Mouse (Mus musculus): Measurements from ENCODE around the gene Barhl2. TPM values are rescaled to one million over a fixed set of nuclear protein-coding genes. Genes with fewer than 3 reads are reported as not detected.

The Barhl2 gene
- total RNA-seq, 4 experiments from 2014 or later = not detected

DNA sequence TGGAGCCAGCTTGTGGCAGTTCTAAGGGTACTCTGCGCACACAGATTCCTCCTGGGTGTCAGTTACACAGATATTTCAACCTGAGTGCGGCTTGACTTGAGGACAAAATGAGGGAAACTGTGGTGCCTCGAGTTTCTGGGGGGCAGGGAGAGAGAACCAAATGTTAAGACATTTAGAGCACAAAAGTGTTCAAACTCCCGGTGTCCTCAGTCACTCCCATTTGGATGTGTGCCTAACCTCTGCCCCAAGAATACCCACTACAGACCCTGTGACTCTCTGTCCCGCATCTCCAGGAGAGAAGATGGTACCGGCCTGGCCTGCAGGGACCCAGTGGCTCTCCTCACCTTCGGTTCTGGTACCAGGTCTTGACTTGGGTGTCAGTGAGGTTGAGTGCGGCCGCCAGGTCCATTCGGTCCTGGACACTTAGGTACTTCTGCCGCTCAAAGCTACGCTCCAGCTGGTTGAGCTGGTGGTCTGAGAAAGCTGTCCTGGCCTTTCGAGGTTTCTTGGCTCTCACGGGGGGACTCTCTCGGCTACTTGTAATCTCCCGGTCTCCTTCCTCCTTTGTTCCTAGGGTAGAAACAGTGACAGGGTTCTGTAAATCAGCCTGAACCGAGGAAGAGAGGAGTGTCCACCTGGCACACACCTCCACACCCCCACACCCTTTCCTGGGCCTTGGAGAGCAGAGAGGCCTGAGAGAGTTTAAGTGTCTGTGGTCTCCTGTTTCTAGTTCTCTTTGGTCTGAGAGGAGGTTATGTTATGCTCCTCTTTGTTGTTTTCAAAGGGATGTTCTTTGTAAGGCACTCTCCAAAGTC lies 2.7 kb downstream of the Barhl2 start:
- DNase-seq (ENCODE audit: low spot score) = no peak

- DNase-seq (ENCODE audit: low spot score) = no peak
These were observed 3.4 kb downstream of the Barhl2 start for GRCm38 (mm10) chr5:106454411-106455105.

DNA sequence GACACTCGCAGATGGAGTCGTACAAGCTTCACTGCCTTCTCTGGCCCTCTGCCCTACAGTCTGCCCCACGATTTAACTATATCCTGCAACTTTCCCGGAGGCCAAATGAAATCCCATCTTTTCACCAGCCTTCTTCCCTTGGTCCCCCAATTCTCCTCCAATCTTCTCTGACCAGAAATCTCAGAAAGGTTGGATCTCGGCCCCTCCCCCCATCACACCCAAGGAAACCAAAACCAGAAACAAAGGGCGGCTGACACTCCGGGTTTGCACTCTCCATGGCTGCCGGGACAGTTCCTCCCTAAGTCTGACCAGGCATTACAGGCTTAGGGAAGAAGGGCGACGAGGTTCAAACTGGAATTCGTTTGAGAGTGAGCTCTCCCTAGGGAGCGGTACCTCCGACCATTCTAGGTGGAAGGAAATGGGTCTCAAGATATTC lies 4.1 kb downstream of the Barhl2 start:
- no peak for DNase-seq (ENCODE audit: low spot score)

GRCm38 (mm10) chr5:106453181-106453885 lies 4.6 kb downstream of the Barhl2 start:
- no peak for DNase-seq (ENCODE audit: low spot score)

GRCm38 (mm10) chr5:106452686-106453085 lies 5.3 kb downstream of the Barhl2 start:
- DNase-seq (ENCODE audit: low spot score) = no peak

GRCm38 (mm10) chr5:106451681-106452440 lies 6.1 kb downstream of the Barhl2 start:
- DNase-seq (ENCODE audit: low spot score) = no peak

DNA sequence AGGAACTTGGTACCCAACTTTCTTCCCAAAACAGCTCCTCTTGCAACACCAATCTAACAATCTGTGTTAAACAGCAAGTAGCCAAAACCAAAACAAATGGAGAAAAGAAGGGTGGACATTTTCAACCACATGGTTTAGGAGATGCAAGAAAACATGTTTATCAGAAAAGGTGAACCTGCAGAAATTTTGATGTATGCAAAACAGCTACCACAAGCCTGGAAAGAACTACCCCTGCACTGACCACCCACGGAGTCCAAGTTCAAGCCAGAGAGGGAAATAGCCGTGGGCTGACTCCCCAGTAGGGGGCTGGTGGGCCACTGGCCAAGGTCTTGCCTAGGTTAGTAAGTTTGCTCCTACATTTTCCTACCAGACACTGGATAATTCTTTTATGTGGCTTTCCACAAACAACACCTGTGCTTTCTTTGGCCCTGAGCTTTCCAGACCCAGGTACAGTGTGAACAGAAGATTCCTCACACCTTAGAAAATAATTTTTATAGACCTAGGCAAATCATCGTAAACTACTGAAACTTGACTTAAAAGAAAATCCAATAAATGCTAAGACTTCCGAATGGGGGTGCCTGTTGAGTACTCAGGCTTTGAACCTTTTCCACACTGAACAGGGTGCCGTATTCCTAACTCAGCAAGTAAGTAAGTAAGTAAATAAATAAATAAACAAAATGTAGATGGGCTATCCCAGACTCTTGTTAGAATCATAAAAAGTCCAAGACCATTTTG lies 7.4 kb downstream of the Barhl2 start:
- no peak for DNase-seq (ENCODE audit: low spot score)

DNA sequence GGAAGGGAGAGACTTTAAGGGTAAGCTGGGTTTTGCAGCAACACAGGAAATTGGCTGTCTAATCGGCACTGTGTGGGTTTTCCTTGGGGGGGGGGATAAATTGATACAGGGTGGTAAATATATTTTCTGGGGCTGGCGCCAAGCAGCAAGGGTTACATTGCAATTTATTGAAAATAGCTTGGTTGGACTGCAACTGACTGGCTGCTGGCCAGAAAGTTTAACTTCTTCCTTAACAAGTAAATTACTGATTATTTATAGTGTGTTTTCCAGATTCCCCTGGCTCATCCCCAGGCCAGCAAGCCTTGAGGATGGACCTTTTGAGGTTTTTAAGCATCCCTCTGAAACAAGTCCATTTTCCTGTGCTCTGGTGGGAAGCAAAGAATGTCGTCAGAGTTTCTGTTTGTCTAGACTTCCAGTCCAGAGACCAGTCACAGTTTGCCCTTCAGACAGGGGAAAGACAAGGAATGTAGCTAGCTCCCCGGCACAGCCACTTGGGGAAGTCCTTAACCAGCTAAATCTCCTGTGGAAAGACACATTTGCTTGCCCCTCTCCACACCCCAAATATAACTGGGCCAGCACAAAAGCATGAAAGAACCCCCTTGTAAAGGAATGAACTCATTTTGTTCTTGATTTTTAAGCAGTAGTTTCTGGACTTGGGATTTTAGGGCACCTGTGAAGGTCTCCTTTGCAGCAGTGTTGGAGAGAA lies 8.1 kb downstream of the Barhl2 start:
- DNase-seq (ENCODE audit: low spot score) = no peak

DNA sequence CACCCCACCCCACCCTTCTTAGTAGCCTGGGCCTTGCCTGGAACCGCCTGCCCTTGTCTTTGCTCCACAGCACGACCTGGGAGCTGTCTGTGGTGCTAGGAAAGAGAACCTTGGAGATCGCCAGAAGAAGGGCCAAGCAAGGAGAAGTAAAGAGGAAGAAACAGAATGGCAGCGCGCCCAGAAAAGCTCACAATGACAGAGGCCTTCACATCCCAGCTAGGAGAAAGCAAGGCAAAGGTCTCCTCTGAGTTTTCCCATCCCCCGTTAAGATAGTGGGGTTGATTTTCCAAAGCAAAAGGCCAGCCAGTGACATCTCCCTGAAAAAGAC lies 9.2 kb downstream of the Barhl2 start:
- no peak for DNase-seq (ENCODE audit: low spot score)

DNA sequence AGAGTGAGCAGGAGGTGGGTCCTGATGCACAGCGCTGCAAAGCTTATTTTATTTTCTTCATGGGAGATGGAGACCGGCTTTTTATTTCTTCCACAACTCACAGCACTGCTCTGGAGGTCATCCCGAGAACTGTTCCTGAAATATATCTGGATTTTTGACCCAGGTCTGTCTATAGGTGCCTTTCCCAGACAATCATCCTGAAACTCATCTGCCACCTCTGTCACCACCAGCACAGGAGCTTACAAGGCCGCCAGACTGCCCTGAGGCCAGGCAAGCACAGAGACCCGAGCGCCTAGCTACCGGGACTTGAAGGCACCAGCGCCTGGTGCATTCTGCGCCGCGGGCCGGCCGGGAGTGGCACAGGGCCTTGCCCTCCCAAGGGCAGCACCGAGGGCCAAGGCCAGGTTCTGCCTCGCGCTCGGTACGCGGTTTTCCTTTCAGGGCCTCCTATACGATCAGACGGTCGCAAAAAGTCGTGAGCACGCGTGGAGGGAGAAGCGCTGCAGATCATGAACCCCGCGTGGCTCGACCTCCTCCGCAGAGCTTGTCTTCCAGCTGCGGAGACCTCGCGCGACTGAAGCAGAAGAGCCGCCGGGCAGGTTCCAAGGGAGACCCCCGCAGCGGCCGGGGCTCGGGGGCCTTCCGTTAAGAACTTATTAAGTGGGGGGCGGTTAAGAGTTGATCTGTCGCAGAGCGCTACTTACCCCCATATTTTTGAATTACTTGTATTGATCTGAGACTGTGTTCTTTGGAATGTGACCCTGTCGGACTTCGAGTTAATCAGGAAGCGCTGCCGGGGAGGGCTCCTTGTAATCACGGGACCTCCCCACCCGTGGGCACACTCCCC lies 9.8 kb downstream of the Barhl2 start:
- DNase-seq (ENCODE audit: low spot score) = no peak

DNA sequence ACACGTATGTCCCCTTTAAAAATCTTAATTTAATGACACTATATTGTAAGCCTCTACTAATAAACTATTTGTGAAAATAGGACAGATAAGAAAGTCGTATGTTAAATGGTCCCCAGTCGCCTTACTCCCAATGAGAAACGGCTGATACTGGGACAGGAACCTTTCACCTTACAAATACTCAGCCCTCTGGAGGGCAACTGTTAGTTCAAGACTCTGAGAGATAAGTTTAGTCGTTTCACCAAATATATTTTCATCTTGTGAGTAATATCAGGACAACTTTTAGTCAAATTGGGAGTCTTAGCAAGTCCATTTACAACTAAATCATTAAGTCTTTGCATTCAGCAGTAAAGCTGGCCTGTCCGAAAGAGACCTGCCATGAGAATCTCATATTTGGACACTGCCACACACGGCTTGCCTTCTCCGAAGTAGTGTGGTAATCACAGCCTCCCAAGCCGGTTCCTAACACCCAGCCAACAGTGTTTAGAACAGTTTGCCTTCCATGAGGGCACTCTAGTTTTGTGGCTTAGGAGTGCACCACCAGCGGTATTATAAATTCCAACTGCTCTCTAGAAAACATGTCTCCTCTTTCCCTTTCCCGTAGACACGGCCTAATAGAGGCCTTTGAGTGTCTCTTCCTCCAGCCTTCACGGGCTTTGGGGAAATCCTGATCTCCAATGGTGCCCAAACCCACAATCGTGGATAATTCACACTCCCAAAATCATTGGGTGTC lies 10.7 kb downstream of the Barhl2 start:
- no peak for DNase-seq (ENCODE audit: low spot score)

DNA sequence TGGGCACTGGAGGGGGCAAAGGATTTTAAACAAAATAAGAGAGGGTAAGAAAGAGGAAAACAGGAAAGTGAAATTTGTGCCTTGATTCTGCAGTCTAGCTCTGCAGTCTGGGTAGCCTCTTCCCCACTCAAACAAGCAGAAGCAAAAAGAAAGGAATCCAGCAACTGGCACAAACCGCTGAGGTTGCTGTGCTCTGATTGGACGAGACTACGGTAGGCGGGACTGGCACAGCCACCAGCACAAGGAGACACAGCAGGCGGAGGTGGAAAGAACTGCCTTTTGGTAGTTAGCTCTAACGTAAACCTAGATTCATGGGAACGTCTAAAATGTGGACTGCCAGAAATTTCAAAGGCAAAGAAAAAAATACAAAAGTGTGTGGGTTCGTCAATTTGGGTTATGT lies 11.4 kb downstream of the Barhl2 start:
- no peak for DNase-seq (ENCODE audit: low spot score)

GRCm38 (mm10) chr5:106445681-106446080 lies 12.3 kb downstream of the Barhl2 start:
- no peak for DNase-seq (ENCODE audit: low spot score)

DNA sequence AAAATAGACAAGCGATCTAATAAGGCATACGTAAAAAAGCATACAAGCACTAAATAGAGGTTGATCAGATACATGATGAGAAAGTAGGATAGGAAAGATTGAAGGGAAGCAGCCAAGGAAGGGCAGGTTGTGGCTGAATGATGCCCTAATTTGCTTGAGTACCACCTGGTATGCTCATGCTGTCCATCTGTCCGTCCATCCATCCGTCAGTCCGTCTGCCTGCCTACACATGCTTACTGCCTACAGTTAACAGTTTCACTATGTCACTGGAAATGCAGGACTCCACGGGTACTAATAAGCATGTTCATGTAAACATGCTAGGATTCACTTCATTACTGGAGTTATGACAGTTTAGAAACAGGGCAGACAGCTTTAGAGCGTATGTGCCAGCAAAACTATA lies 19.1 kb downstream of the Barhl2 start:
- no peak for DNase-seq (ENCODE audit: low spot score)

GRCm38 (mm10) chr5:106426069-106426468 lies 31.9 kb downstream of the Barhl2 start:
- no peak for DNase-seq (ENCODE audit: low spot score)

- DNase-seq (ENCODE audit: low spot score) = no peak
These were observed 37.1 kb downstream of the Barhl2 start for GRCm38 (mm10) chr5:106420871-106421270.

DNA sequence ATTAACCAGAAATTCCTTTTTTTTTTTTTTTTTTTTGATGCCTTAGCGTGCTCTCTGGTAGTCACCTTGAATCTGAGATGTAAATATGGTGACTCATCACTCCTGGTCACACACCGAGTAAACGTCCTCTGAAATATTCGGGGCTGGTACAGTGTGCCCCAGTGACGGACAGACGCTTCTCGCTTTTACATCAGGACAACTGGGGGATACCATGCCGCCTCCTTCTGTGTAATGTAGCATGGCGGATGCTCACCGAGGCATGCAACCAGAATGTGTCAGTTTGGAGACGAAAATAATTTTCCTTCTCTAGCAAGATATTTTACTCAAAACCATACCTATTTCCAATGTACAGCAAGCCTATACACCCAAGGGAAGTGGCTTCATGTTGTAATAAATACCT lies 37.6 kb downstream of the Barhl2 start:
- DNase-seq (ENCODE audit: low spot score) = no peak

DNA sequence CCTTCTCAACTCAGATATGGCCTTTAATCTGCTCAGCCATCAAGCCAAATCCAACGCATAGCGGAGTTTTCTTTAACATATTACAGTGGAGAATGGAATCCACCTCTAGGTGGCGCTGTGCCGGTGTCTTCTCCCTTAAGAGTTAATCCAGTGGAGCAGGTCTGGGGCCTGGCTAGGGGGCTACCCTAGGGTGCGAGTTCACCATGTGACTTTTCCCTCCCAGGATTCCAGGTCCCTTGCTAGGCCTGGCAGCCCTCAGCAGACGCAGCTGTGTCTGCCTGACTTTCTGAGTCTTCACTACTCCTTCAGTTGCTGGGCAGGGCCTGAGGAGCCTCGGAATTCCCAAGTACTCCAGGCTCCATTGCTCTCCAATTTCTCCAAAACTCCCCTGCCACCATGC lies 40.8 kb downstream of the Barhl2 start:
- no peak for DNase-seq (ENCODE audit: low spot score)

GRCm38 (mm10) chr5:106416550-106416949 lies 41.4 kb downstream of the Barhl2 start:
- DNase-seq (ENCODE audit: low spot score) = no peak
